Mouse (Mus musculus): ENCODE data around the gene Gm37240.

Gm37240 gene

DNA sequence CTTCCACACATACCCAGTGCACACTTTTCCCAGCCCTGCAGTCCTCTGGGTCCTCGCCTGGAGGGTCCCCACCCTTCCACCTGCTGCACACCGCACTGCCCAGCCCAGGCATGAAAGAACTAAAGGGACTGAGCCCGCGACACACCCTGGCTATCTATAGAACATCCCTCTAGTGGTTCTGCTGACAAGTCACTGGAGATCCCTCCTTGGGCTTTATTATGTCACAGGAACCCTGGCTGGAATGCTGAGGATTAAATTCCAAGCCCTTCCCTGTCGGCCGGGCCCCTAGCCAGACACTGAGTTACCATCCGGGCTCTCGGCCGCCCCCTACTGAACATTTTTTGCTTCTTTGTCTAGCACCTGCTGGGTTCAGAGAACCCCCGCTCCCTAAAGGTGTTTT, 612.2 kb downstream of the Gm37240 start:
- DNase-seq (ENCODE audit: low read depth, low spot score): peak; percentile 28

DNA sequence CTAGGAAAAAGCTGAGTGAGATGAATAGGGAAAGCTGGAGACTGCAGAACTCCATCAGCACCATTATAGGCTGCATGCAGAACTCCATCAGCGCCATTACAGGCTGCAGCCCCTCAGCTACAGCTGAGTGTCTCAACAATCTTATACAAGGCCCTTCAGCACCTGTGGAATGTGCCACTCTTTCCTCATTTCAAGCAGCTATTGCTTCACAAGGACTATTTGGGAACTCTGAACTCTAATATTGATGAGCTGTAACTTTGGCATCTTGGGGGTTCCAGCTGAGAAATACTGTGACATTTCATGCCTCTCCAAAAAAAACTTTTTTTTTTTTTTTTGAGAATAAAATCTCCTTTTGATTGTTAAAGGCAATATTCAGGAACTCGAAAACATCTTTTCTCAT, 615.8 kb downstream of the Gm37240 start:
- DNase-seq (ENCODE audit: low read depth, low spot score): no peak

DNA sequence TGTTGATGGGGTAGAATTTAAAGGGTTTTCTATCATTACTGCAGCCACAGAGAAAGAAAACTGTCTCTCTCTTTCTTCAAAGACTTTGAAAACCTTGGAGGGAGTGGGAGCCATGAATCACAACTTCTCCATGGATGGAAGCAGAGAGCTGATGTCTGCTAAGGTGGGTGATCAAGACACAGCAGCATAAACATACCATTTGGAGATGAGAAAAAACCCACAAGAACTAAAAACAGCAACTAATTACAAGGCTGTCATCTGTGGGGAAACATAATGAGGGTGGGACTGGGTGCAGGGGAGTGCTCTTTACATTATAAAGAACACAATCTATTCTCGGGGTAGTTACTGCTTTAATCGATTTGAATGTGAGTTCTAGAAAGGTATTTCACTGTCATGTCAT, 622.4 kb downstream of the Gm37240 start:
- DNase-seq (ENCODE audit: low read depth, low spot score): no peak

DNA sequence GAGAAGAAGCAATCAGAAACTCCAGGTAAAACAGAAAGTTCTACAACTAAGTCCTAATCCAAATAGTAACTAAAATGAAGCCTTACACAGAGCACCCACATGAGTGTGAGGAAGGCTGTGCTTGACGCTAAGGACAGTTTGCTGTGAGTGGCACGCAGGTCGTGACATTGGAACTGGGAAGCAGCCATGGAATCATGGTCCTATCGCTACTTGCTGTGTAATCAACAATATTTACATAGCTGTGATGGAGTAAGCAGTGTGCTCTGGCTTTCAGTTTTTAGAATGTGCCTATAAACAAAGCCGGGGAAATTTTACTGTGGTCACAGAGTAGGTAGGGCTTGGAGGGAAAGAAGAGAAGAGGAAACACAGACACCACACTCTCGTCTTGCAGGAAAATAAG, 622.8 kb downstream of the Gm37240 start:
- DNase-seq (ENCODE audit: low read depth, low spot score): no peak

DNA sequence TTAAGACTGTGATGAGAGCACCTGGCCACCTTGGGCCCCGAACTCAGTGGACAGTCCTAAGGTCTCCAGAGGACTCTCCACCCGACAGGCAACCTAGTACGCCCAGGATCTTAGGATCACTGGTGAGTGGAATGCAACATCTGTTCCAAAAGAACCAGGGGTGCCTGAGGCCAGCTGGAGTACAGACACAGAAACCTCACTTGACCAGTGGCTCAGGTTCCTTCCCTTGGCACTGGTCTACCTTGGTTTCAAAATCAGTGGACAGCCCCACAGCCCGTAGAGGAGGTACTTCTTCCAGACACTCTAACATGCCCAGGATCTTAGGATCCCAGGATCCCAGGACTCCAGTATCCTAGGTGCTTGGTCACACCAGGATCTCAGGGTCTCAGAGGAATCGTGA, 632.8 kb downstream of the Gm37240 start:
- DNase-seq (ENCODE audit: low read depth, low spot score): no peak

DNA sequence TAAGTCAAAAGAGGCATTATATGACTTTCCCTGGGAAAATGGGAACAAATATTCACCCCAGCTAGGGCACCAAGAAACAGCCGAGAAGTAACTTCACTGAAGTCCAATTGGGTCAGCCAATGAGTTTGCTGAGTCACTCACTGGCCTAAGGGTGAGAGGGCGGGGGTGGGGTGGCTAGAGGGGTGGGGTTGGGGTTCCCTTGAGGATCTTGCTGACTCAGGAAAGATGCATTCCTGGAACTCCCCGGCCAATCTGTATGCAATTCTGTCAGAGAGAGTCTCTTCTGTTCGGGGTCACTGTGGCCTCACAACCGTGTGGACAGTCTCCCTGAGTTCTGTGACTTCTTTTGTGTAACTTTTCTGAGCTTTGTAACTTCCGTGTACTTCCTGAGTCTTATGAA, 635.7 kb downstream of the Gm37240 start:
- DNase-seq (ENCODE audit: low read depth, low spot score): peak; percentile 76

DNA sequence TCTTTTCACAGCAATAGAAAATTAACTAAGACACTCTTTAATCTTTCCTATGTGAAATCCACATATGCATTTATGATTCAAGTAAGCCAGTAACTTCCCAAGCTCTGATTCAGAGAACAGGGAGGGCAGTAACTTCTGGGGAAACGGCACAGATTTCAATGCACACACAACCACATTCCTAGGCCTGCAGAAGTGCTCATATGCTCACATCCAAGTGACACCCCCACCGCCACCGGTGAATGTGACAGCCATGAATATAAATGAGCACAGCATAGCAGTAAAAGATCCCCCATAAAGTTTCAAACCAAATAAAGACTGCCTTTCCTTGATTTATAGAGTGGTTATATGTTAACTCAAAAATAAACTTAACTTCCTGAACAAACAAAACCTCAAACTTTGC, 641.2 kb downstream of the Gm37240 start:
- no peak for DNase-seq (ENCODE audit: low read depth, low spot score)

DNA sequence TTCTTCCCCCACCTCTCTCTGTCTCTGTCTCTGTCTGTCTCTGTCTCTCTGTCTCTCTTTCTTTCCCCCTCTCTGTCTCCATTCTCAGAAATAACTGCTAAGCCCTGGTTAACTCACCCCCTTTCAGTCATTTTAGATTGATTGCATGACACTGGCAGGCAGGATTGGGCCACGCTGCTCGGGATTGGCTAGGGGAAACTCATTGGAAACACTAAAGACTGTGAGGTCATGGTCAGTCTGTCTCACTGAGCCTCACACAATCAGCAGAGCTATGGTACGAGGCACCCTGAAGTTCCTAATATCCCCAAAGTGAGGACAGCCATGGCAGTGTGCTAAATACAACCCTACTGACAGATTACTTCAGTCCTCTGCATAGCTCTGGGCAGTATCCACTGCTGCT, 650.8 kb downstream of the Gm37240 start:
- no peak for DNase-seq (ENCODE audit: low read depth, low spot score)

DNA sequence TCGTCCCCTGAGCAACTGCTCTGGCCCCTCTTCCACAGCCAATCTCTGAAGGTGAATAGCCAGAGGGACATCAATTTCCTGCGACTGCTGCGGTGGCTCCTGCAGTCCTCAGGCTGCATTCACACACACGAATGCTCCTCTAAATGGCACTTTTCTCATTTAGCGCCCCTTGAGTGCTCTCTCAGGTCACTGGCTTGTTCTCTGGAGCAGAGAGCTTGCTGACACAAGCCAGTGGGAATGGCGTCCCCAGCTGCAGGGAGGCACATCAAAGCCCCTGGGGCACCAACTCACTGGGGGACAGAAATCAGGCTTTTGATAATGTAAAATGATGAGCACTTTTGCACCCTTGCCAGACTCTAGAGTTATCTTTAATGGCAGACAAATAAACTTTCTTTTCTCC, 654.5 kb downstream of the Gm37240 start:
- DNase-seq (ENCODE audit: low read depth, low spot score): no peak

DNA sequence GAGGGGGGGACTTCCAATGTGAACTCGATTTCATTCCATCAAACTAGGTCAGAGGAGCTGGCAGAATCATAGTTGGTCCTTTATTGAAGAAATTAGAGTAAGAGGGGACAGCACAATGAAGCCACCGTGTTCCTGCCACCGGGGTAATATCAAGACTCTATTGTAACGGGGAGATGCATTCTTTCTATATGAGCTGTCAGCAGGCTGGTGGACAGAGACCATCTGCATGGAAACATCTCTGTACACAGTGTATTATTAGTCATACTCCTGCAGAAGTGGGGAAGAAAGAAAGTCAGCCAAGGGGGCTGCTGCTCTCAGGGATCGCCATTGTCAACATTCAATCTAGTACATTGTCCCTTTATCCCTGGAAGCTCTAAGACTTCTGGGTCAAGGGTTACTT, 665.3 kb downstream of the Gm37240 start:
- DNase-seq (ENCODE audit: low read depth, low spot score): peak; percentile 52

DNA sequence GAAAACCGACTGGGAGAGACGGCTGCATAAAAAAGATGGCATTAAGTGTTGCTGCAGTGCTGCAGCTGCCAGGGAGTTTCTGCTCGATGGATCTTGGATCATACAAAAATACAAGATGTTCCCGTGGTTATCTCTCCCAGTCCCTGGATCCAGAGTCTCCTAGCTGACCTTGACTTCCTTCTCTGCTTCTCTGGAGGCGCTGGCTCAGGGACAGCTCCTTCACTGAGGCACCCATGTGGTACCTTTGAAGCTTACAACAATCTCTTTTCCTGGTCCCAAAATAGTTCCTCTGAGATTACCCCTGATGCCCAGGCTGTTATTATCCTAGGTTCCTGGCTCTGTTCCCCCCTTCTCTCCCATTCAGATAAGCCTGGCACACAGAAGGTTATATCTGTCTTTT, 672.4 kb downstream of the Gm37240 start:
- DNase-seq (ENCODE audit: low read depth, low spot score): no peak

DNA sequence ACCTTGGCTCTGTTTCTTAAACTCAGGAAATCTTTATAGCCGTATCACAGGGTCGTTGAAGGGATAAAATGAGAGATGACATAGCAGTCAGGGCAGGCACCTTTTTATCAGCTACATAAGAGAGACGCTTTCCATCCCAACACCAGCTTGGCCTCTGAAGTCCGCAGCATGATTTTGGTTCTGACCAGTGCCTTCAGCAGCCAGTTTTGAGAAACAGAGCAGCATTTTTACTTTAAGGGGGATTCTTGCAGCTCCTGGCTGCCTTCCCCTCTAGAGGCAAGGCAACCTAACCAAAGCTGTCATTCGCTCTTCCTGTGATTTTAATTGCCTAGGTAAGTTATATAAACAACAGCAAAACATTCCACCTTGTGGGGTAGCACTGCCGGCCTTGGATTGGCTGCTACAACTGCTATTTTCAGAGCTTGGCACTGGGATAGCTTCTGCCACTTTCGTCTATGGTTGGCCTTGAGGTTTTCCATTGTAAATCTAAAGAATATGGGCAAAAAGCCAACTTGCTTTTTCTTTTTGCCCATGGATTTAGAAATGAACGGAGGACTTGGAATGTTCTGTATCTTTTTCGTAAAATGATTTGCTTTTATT, 674.5 kb downstream of the Gm37240 start:
- DNase-seq (ENCODE audit: low read depth, low spot score): no peak

DNA sequence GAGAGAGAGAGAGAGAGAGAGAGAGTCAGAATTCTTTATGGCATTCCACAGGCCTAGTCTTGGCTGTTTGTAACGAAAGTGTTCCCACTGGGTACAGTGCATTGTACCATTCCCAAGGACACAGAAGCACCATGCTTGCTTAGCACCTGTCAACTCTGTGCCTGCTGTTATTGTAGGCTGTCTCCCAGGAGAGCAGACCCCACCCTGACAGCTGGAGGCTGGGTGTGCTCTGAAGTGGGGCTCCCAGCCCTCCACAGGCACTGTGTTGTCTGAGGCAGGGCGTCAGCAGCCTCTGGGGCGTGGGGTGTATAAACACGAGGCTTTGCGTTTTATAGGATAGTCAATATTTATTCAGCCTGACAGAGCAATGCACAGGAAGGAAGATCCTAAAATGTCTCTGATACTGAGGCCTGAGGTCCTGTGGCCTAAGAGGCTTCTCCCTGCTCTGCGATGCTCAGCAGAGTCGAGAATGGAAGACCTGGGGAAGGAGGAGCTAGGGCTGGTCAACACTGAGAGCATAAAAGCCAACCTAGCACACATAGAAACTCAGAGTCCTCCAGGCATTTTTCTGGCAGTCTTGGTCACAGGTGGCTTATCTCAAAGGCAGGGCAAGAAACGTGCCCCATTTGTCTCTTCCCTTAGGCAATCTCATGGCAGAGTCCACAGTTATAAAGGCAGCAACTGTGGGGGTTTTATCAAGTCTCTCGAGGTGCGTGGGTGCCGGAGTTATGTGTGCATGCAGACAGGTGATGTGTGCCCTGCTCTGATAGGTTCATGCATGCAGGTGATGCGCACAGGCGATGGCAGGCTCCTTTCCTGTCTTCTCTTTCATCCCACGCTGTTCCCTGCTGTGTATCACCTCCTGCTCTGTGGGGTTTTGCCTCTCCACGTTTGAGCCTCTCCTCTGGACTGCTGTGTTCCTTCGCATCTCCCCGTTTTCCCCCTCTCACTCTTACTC, 677.2 kb downstream of the Gm37240 start:
- no peak for DNase-seq (ENCODE audit: low read depth, low spot score)

DNA sequence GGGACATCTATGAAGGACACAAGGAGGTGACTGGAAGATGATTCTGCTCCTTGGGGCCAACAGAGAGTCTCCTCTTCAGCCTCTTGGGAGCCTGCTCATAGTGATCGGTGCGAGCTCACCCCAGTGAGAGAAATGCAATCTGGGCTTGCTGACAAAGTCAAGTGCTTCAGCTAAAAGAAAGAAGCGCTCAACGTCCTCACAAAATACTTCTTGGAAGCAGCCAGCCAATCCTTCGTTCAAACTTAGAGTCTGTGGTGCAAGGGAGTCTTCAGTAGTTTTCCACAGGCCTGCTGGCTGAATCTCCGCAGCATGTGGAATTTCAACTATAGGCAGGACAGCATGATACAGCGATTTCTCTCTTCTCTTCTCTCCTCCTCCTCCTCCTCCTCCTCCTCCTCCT, 680.8 kb downstream of the Gm37240 start:
- no peak for DNase-seq (ENCODE audit: low read depth, low spot score)

DNA sequence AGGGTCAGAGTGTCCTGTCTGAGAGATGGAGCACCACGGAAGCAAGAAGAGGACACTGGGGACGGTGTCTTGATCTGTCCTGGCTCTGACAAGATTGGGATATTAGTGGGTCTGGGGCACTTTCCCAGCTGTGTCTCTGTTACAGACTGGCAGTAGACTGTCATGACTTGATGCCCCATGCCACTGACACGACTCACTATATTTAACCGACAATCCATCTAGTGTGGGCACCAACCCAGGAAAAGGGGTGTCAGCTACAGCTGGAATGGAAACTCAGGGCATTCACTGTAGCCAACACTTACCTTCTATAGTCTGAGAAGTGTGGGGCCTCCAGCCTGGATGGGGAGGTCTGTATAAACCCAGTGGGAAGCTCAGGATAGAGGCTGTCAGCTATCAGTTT, 681.4 kb downstream of the Gm37240 start:
- peak; percentile 54 for DNase-seq (ENCODE audit: low read depth, low spot score)

DNA sequence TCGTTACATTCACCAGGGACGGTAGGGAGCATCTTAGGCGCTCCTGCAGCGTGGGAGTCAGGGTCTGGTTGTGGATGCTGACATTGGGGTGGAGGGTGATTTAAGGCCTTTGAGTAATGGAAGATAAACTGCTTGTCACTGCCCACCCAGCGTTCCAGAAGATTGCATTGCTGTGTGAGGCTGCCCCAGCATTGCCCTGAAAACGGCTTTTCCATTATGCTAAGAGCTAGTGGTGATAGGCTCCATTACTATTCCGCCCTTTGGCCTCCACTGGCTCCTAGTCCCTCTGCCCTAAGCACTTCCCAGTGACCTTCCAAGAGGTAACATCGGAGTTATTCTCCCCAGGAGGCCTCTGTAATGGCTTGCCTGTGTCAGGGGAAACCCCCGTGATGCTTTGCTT, 683.7 kb downstream of the Gm37240 start:
- DNase-seq (ENCODE audit: low read depth, low spot score): no peak

DNA sequence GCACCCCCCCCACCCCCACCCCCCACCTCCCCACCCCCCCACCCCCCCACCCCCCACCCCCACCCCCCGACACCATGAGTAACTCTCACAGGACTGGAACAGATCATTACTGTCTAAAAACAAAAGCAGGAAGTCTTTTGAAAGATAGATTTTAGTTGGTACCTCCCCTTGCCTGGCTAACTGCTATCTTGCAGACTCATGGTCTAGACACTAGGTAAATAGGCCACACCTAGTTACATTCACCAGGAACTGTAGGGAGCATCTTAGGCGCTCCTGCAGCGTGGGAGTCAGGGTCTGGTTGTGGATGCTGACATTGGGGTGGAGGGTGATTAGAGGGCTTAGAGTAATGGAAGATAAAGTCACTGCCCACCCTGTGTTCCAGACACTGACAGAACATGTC, 684.6 kb downstream of the Gm37240 start:
- DNase-seq (ENCODE audit: low read depth, low spot score): no peak

DNA sequence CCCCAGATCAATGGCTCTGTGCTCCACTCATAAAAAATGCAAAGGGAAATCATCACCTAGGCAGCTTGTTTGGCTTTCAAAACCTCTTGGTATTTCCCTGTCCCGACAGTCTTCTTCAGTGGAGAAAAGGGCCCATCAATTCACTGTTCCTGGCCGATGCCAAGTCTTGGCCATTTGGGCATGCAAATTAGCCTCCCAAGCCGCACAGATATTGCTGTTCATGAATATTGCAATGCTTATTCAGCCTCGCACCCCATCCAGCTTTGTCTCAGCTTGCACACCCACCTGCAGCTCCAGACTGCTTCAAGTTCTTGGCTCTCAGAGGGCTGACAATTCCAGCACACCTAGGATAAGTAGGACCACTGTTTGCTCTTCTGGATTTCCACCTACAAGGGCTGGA, 685.5 kb downstream of the Gm37240 start:
- DNase-seq (ENCODE audit: low read depth, low spot score): no peak

DNA sequence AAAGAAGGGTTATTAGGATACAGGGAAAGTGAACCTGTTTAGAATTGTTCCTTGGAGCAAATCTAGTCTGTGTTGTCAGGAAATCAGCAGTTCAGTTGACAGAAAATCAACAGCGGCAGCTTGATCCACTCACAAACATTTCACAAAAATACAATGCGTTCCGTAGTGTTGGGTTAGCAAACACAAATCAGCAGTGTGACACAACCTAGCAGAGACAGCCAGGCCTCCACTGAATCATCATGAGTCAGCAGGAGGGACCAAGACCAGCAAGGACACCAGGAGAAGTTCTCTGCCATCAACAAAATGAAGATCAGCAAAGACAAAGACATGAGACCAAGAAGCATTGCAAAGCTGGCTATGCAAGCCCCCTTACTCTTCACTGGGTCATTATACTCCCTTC, 688.8 kb downstream of the Gm37240 start:
- peak; percentile 56 for DNase-seq (ENCODE audit: low read depth, low spot score)

DNA sequence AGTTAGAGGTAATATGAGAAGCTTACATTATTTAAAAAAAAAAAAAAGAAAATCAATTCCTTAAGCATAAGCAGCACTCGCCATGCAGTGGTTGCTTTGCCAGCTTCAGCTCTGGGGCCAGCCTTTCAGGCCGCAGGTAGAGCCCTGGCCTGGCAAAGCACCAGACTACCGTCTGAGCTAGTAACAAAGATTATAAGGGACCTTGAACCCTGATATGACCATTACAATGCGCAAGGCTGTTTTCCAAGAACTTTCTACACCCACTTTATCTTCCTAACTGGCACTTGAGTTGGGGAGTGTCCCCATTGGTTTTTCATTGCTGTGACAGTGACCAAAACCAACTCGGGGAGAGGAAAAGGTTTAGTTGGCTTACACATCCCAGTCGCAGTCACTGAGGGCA, 690.2 kb downstream of the Gm37240 start:
- DNase-seq (ENCODE audit: low read depth, low spot score): no peak

DNA sequence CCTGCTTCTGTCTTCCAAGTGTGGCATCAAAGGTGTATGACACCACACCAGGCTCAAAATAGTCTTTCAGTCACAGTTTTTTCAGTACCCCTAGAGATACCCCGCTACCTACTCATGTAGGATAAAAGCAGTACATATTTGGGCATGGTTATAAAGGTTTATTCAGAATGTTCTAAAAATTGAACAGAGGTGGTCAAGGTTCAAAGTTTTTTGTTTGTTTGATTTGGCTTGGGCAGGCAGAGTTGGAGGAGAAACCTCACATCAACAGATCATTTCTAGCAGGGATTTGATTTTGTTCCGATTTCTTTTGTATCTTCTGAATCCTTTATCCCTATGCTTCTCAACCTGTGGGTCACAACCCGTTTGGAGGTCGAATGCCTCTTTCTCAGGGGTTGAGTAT, 690.7 kb downstream of the Gm37240 start:
- no peak for DNase-seq (ENCODE audit: low read depth, low spot score)

DNA sequence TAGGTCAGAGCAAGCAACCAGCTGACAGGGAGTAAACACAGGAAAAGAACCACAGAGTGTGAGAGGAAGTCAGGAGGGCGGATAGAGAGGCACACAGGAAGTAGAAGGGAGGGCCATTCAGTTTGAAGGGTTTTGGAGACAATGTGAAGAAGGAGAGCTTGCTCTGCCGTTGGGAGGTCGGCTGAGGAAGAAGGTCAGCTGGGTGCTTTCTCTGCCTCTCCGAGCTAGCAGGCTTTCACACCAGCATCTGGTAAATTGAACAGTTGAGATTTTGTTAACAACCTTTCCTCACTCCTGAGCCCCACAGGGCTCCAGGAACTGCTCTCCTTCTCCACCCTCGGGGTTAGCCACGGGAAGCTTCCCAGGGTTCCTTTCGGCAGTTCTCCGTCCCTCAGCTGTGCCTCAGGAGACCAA, 692.2 kb downstream of the Gm37240 start:
- DNase-seq (ENCODE audit: low read depth, low spot score): no peak

DNA sequence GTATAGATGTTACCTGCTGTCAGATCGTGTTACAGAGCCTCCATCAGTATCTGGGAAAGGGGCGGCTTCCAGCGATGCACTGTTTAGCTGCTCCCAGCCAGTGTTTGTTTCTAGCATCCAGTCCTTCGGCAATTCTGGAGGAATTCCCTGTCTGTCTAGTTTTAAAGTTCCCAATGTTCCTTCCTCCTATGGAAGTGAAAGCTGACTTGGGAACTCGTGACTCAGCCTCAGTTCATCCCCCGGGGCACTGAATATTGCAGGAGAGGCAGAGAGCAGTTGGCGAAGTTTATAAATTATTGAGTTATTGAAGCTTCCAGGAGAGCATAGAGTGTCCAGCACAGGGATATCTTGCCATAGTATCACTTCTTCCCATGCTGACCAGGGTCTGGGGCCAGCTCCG, 697.5 kb downstream of the Gm37240 start:
- DNase-seq (ENCODE audit: low read depth, low spot score): peak; percentile 71
